Mouse (Mus musculus) forebrain, embryonic 16.5 days (tissue): ENCODE data around the gene Nipbl. TPM values are rescaled to one million over a fixed set of nuclear protein-coding genes. Genes with fewer than 3 reads are reported as not detected.
"Not testable (repeated sequence)": the region's sequence is repeated elsewhere in the genome, so short reads cannot be mapped to it uniquely, and the experiment has no call there.

ENCODE experiments used
- ATAC-seq: fragments of 200-750 bp; cut with Nextera tagmentation; 2 replicates; pipeline ENCODE4 v1.8.0; 2017; ENCODE audit warnings: mild to moderate bottlenecking, moderate library complexity
- H3K27ac ChIP-seq: fragments of 300-500 bp; sonication (generic); 2 replicates; pipeline ENCODE4 v1.5.1; 2014; ENCODE audit warnings: low read length, control low read depth
- H3K27me3 ChIP-seq: fragments of 300-500 bp; sonication (generic); replicated peaks from 2 replicates; pipeline ENCODE4 v1.6.1; 2014; ENCODE audit warnings: low read length; ENCODE audit not compliant: control insufficient read depth, insufficient read depth
- H3K36me3 ChIP-seq: fragments of 300-500 bp; sonication (generic); 2 replicates; pipeline ENCODE4 v1.6.1; 2014; ENCODE audit not compliant: control insufficient read depth, insufficient read depth
- H3K4me1 ChIP-seq: fragments of 300-500 bp; sonication (generic); replicated peaks from 2 replicates; pipeline ENCODE4 v1.6.1; 2014; ENCODE audit warnings: low read length; ENCODE audit not compliant: control insufficient read depth, insufficient read depth
- H3K4me2 ChIP-seq: fragments of 300-500 bp; sonication (generic); 2 replicates; pipeline ENCODE4 v1.6.1; 2014; ENCODE audit warnings: mild to moderate bottlenecking, low read length, control low read depth
- H3K4me3 ChIP-seq: fragments of 300-500 bp; sonication (generic); replicated peaks from 2 replicates; pipeline ENCODE4 v1.5.1; 2014; ENCODE audit warnings: mild to moderate bottlenecking, low read length, control low read depth
- H3K9ac ChIP-seq: fragments of 300-500 bp; sonication (generic); replicated peaks from 2 replicates; pipeline ENCODE4 v1.6.1; 2014; ENCODE audit warnings: low read depth, low read length, control low read depth
- H3K9me3 ChIP-seq: fragments of 300-500 bp; sonication (generic); 2 replicates; pipeline ENCODE4 v1.6.1; 2016; ENCODE audit warnings: low read length; ENCODE audit not compliant: control insufficient read depth
- WGBS: fragments of 180-500 bp; shearing (Covaris S2); extraction: QIAGEN DNeasy Blood & Tissue Kit; methylation state at CpG from one replicate; pipeline ENCODE4 v1.1.7; 2014; 5-methylcytosine and 5-hydroxymethylcytosine counted together
- polyA plus RNA-seq: library from polyadenylated mRNA; unstranded; fragments of >200 nt; fragmentation: Nextera tagmentation; extraction: Ambion mirVana; gene quantifications from 2 replicates; pipeline ENCODE4 v1.2.1, GENCODE M21; 2015

Gene Nipbl
- polyA plus RNA-seq, result 18.1 and 21.1 TPM in 2 replicates

DNA sequence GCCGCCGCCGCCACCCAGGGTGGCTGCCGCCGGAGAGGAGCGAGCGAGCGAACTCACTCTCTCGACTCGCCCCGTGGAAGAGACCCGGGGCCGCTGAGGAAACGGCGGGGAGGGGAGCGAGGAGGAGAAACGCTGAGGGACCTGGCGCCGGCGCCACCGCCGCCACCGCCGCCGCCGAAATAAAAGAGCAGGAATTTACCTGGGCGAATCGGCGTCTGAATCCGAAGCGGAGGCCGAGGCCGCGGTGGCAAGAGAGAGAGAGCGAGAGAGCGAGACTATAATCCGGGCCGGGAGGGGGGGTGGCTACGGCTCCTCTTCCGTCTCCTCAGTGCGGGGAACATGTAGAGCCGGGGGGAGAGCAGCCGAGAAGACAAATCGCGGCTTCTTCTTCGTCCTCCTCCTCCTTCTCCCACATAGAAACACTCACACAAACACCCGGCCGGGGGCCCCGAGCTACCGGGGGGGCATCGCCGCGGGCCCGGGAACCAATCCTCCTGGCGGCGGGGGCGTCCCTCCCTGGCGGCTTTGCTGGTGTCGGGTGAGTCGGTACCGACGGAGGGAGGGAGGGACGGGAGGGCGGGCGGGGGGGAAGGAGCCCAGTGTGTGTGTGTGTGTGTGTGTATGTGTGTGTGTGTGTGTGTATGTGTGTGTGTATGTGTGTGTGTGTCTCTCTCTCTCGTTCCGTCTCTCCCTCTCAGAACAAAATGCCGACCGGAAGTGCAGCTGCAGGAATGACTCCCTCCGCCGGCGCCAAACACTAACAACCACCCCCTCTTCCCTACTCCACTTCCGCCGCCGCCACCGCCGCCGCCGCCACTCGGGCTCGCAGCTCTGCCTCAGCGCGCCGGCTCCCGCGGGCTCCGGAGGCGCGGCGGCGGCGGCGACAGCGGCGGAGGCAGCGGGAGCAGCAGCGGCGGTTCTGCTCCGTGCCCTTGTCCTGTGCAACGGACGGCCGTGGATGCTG, at the start of gene Nipbl:
TSS of gene Nipbl (minus strand) at position 538 of the 964 bp plus-strand sequence.
- H3K4me3 ChIP-seq, result peak within 1 kb of the TSS; percentile 98
- WGBS, result under 1% methylated on average over 59 of the region's 102 CpGs
- no peaks in the 10 kb centered on the region for H3K36me3 ChIP-seq
- no peaks in the 10 kb centered on the region for H3K9me3 ChIP-seq
- peak within 1 kb of the TSS; percentile 99 for H3K9ac ChIP-seq
- peak within 1 kb of the TSS; percentile 98 for H3K4me2 ChIP-seq
- H3K27ac ChIP-seq, result peak within 1 kb of the TSS; percentile 96
- H3K27me3 ChIP-seq, result no peaks in the 10 kb centered on the region
- H3K4me1 ChIP-seq, result peaks cover 33% of the 10 kb centered on the region
- peak; percentile 92 for ATAC-seq

- no peak overlapping the region for H3K27ac ChIP-seq
- H3K4me1 ChIP-seq, result no peaks in the 10 kb centered on the region
- H3K9ac ChIP-seq, result no peak overlapping the region
- no peak overlapping the region for H3K4me2 ChIP-seq
- H3K36me3 ChIP-seq, result no peaks in the 10 kb centered on the region
- WGBS, result 73% methylated on average over 6 of the region's 6 CpGs
- no peaks in the 10 kb centered on the region for H3K9me3 ChIP-seq
- ATAC-seq, result no peak
- H3K27me3 ChIP-seq, result no peaks in the 10 kb centered on the region
- H3K4me3 ChIP-seq, result no peak overlapping the region
Measured at GRCm38 (mm10) chr15:8485261-8485660, 41.0 kb upstream of the Nipbl start.

DNA sequence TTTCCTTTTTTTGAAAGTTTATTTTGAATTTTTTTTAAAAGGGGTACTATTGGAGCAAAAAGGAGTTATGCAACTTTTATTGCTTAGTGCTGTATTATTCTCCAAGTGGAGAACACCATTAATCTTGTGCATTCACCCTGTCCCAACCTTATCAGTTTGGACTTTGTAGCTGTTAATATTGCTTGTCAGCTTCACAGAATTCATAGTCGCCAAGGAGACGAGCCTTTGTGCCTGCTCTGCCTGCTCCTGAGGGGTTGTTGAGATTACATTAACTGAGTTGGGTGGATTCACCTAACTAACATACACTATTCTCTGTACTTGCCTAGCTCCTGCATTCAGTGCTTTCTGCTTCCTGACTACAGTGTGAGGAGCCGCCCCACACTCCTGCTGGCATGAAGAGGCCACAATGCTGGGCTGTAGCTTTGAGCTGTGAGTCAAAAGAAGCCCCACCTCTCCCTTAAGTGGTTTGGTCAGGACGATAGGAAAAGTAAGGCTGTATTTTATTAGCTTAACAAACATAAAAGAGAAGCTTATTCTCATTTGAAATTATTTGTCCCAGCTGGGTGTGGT, 24.8 kb upstream of the Nipbl start:
- 46% methylated on average over 4 of the region's 4 CpGs for WGBS
- ATAC-seq, result no peak
- H3K4me2 ChIP-seq, result no peak overlapping the region
- H3K9ac ChIP-seq, result no peak overlapping the region
- H3K27me3 ChIP-seq, result no peaks in the 10 kb centered on the region
- no peak overlapping the region for H3K4me3 ChIP-seq
- H3K4me1 ChIP-seq, result no peaks in the 10 kb centered on the region
- no peaks in the 10 kb centered on the region for H3K9me3 ChIP-seq
- H3K27ac ChIP-seq, result no peak overlapping the region
- H3K36me3 ChIP-seq, result no peaks in the 10 kb centered on the region

GRCm38 (mm10) chr15:8463521-8463920, 19.3 kb upstream of the Nipbl start:
- Histone ChIP-seq H3K4me1 (no peaks in the 10 kb centered on the region), H3K27me3 (no peaks in the 10 kb centered on the region), H3K4me2 (no peak overlapping the region), H3K4me3 (no peak overlapping the region), H3K36me3 (no peaks in the 10 kb centered on the region), H3K9ac (no peak overlapping the region), H3K9me3 (no peaks in the 10 kb centered on the region), H3K27ac (no peak overlapping the region)
- no peak for ATAC-seq
- WGBS, result 81% methylated on average over 1 of the region's 1 CpGs

DNA sequence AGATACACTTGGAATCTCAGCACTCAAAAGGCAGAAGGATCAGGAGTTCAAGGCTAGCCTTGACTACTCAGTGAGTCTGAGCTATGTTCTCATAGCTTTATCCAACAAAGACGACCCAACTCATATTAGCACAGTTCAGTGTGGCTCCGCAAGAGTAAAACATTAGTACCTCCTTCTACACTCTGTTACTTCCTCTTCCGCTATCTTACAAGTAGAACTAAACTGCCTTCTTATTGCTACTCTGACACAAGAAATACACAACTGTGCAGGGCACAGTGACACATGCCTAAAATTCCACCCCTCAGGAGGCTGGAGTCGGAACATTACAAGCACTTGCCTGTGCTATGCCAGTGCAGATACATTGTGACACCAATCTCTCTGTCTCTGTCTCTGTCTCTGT, 18.5 kb upstream of the Nipbl start:
- Histone ChIP-seq H3K27ac (no peak overlapping the region), H3K4me2 (no peak overlapping the region), H3K4me1 (no peaks in the 10 kb centered on the region), H3K9ac (no peak overlapping the region), H3K27me3 (no peaks in the 10 kb centered on the region), H3K9me3 (no peaks in the 10 kb centered on the region), H3K4me3 (no peak overlapping the region), H3K36me3 (no peaks in the 10 kb centered on the region)
- no peak for ATAC-seq
- WGBS, result 96% methylated on average over 4 of the region's 4 CpGs

- Histone ChIP-seq H3K9me3 (no peaks in the 10 kb centered on the region), H3K4me3 (no peak overlapping the region), H3K9ac (no peak overlapping the region), H3K27ac (no peak overlapping the region), H3K27me3 (no peaks in the 10 kb centered on the region), H3K4me2 (no peak overlapping the region), H3K36me3 (no peaks in the 10 kb centered on the region), H3K4me1 (no peaks in the 10 kb centered on the region)
- ATAC-seq, result no peak
- WGBS, result 92% methylated on average over 2 of the region's 2 CpGs
Measured at GRCm38 (mm10) chr15:8460871-8461270, 16.6 kb upstream of the Nipbl start.

DNA sequence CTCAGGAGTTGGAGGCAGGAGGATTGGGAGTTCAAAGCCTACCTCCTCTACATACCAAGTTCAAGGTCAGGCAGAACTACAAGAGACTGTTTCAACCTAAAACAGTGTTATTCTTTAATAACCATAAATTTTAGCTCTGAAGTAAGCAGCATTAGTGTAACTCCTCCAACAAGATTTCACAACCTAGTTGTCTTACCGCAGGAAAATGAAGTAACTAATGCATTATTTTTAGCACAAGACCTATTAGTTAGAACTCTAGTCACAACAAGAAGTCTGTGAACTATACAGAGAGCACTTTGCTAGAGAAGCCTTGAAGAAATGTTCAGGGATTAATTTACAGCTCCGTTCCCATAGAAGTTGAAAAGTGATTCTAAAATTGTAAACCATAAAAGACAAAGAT, 15.7 kb upstream of the Nipbl start:
- H3K9ac ChIP-seq, result no peak overlapping the region
- no peak overlapping the region for H3K27ac ChIP-seq
- H3K4me3 ChIP-seq, result no peak overlapping the region
- no peak overlapping the region for H3K4me2 ChIP-seq
- H3K9me3 ChIP-seq, result no peaks in the 10 kb centered on the region
- WGBS, result 89% methylated on average over 2 of the region's 2 CpGs
- no peaks in the 10 kb centered on the region for H3K36me3 ChIP-seq
- no peak for ATAC-seq
- H3K4me1 ChIP-seq, result no peaks in the 10 kb centered on the region
- no peaks in the 10 kb centered on the region for H3K27me3 ChIP-seq

DNA sequence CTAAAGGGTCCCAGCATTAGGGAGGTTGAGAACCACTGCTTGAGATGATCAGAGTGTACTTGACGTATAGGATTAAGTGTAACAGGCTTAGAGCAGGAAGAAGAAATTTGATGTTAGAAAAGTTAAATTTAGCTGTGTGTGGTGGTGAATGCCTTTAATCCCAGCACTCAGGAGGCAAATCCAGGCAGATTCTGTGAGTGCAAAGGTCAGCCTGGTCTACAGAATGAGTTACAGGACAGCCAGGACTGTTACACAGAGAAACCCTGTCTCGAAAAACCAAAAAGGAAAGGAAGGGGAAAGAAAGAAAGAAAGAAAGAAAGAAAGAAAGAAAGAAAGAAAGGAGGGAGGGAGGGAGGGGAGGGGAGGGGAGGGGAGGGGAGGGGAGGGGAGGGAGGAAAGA, 12.0 kb upstream of the Nipbl start:
- H3K9ac ChIP-seq, H3K27me3 ChIP-seq, H3K4me1 ChIP-seq, ATAC-seq, H3K4me2 ChIP-seq, H3K36me3 ChIP-seq, H3K27ac ChIP-seq, H3K4me3 ChIP-seq, H3K9me3 ChIP-seq: not testable (repeated sequence)
- WGBS, result 89% methylated on average over 1 of the region's 2 CpGs

- H3K36me3 ChIP-seq, result no peaks in the 10 kb centered on the region
- H3K27me3 ChIP-seq, result no peaks in the 10 kb centered on the region
- H3K9me3 ChIP-seq, result no peaks in the 10 kb centered on the region
- no peak overlapping the region for H3K27ac ChIP-seq
- H3K9ac ChIP-seq, result no peak overlapping the region
- no peak for ATAC-seq
- no peaks in the 10 kb centered on the region for H3K4me1 ChIP-seq
- H3K4me3 ChIP-seq, result no peak overlapping the region
- 87% methylated on average over 2 of the region's 2 CpGs for WGBS
- no peak overlapping the region for H3K4me2 ChIP-seq
Measured at GRCm38 (mm10) chr15:8455486-8455885, 11.2 kb upstream of the Nipbl start.
